Mouse (Mus musculus) adrenal gland, postnatal 36 days (tissue): ENCODE data around the gene Plk5. TPM values are rescaled to one million over a fixed set of nuclear protein-coding genes. Genes with fewer than 3 reads are reported as not detected.

Experiments used
- microRNA-seq: library from miRNA; unstranded; fragments of <30 nt; microRNA quantifications from one replicate; pipeline ENCODE4 v1.2.0, GENCODE M21; 2021
- total RNA-seq, 2 experiments: library from RNA; stranded (reverse); gene quantifications; 2 replicates each; pipeline ENCODE4 v1.2.3; 2021

Gene Plk5
- total RNA-seq, 2 experiments from 2014 or later, result 0.26 TPM; not detected in 1

Small RNAs within 50 kb of the gene (microRNA-seq; reads per million reads assigned to microRNA genes)
- gene Gm22721, result not detected

Other genes starting within 250 kb of the Plk5 start
- 100 to 1,000 TPM; 146 to 149 TPM for gene Stk11, start 240.7 kb upstream of the Plk5 start, total RNA-seq
- 100 to 1,000 TPM; 561 to 735 TPM for gene Atp5d, start 217.8 kb upstream of the Plk5 start, total RNA-seq
- gene Cbarp, start 215.6 kb upstream of the Plk5 start, total RNA-seq, result 100 to 1,000 TPM in 1 of 2 experiments, 10 to 100 TPM in 1; 57.5 to 205 TPM
- gene Midn, start 208.2 kb upstream of the Plk5 start, total RNA-seq, result 100 to 1,000 TPM; 104 to 188 TPM
- gene Cirbp, start 190.5 kb upstream of the Plk5 start, total RNA-seq, result 100 to 1,000 TPM in 1 of 2 experiments, 10 to 100 TPM in 1; 35.0 to 104 TPM
- 10 to 100 TPM; 16.8 to 19.1 TPM for gene 1600002K03Rik, start 183.5 kb upstream of the Plk5 start, total RNA-seq
- gene Efna2, start 177.0 kb upstream of the Plk5 start, total RNA-seq, result 1 to 10 TPM; 2.4 to 3.2 TPM
- 10 to 100 TPM; 20.4 to 21.2 TPM for gene Mum1, start 130.0 kb upstream of the Plk5 start, total RNA-seq
- 100 to 1,000 TPM; 266 to 279 TPM for gene Ndufs7, start 107.3 kb upstream of the Plk5 start, total RNA-seq
- gene Gamt, start 95.4 kb upstream of the Plk5 start, total RNA-seq, result 100 to 1,000 TPM; 195 to 311 TPM
- gene Dazap1, start 95.0 kb upstream of the Plk5 start, total RNA-seq, result 10 to 100 TPM; 82.1 to 90.4 TPM
- 1,000 to 10,000 TPM; 1,173 to 1,236 TPM for gene Rps15, start 64.0 kb upstream of the Plk5 start, total RNA-seq
- 1 to 10 TPM in 1 of 2 experiments, under 1 TPM in 1; 0.70 to 1.5 TPM for gene Apc2, start 60.5 kb upstream of the Plk5 start, total RNA-seq
- gene 2310011J03Rik, start 35.9 kb upstream of the Plk5 start, total RNA-seq, result 10 to 100 TPM; 24.6 to 32.0 TPM
- gene Pcsk4, start 27.0 kb upstream of the Plk5 start, total RNA-seq, result 1 to 10 TPM; 2.2 to 3.3 TPM
- gene Reep6, start 26.5 kb upstream of the Plk5 start, total RNA-seq, result 10 to 100 TPM; 11.0 to 13.7 TPM
- gene Adamtsl5, start 8.0 kb upstream of the Plk5 start, total RNA-seq, result 1 to 10 TPM; 7.3 to 7.7 TPM
- 10 to 100 TPM; 22.4 to 29.9 TPM for gene Mex3d, start 31.2 kb downstream of the Plk5 start, total RNA-seq
- gene Mbd3, start 43.1 kb downstream of the Plk5 start, total RNA-seq, result 100 to 1,000 TPM; 140 to 148 TPM
- gene Uqcr11, start 50.4 kb downstream of the Plk5 start, total RNA-seq, result 100 to 1,000 TPM; 876 to 886 TPM
- 10 to 100 TPM; 48.2 to 64.3 TPM for gene Tcf3, start 77.2 kb downstream of the Plk5 start, total RNA-seq
- not detected for gene Onecut3, start 138.4 kb downstream of the Plk5 start, total RNA-seq
- gene Atp8b3, start 182.7 kb downstream of the Plk5 start, total RNA-seq, result 1 to 10 TPM in 1 of 2 experiments, under 1 TPM in 1; 0.43 to 1.1 TPM
- gene Rexo1, start 205.1 kb downstream of the Plk5 start, total RNA-seq, result 10 to 100 TPM; 28.3 to 42.9 TPM
- gene Klf16, start 220.9 kb downstream of the Plk5 start, total RNA-seq, result 10 to 100 TPM; 13.6 to 14.1 TPM
- gene Abhd17a, start 233.9 kb downstream of the Plk5 start, total RNA-seq, result 100 to 1,000 TPM; 103 to 107 TPM
- gene Scamp4, start 246.4 kb downstream of the Plk5 start, total RNA-seq, result 10 to 100 TPM; 64.3 to 64.6 TPM
- 1 to 10 TPM; 2.7 to 6.1 TPM for gene Adat3, start 246.4 kb downstream of the Plk5 start, total RNA-seq
- gene Gm49322, start 249.6 kb downstream of the Plk5 start, total RNA-seq, result 1 to 10 TPM; 1.6 to 2.6 TPM